Comparison of ENCODE assay signal across 8 mouse cellular contexts in genomic region chr13:114930996-114931649, GRCm38 (mm10). TPM values are rescaled to one million over a fixed set of nuclear protein-coding genes. Genes with fewer than 3 reads are reported as not detected.
DNase-seq lines count a peak whose midpoint lies in the region; ATAC-seq and TF ChIP-seq lines count a peak whose summit lies in the region.

No protein-coding gene starts in this region.

- 4% methylated on average over 10 of the region's 10 CpGs for WGBS in limb, embryonic 10.5 days
- 1% methylated on average over 10 of the region's 10 CpGs for WGBS in midbrain, embryonic 12.5 days
- 3% methylated on average over 10 of the region's 10 CpGs for WGBS in stomach, postnatal 0 days

- DNase-seq in left cerebral cortex, postnatal 25 days (ENCODE audit: low spot score in 2 of 2): peak; percentile 9 to 13
- DNase-seq in left cerebral cortex, adult 8-10 months (ENCODE audit: low spot score in 2 of 2): no peak
- DNase-seq in forelimb bud, embryonic 11.5 days (ENCODE audit: low read depth, low spot score): peak; percentile 5
- peak; percentile 39 for DNase-seq in limb, embryonic 10.5 days (ENCODE audit: low spot score)
- peak; percentile 58 for DNase-seq in stomach, postnatal 0 days (ENCODE audit: low spot score)
- no peak for DNase-seq in spleen, adult 12 weeks (ENCODE audit: low spot score)

- H3K27ac ChIP-seq in limb, embryonic 10.5 days: 0 out of 2 replicates have a peak overlapping the region, but pooled peaks have one; percentile 42
- no peak overlapping the region for H3K27ac ChIP-seq in midbrain, embryonic 12.5 days (replicated peaks)
- H3K27ac ChIP-seq in stomach, postnatal 0 days (replicated peaks): peak overlapping the region; percentile 58

- no peaks in the 10 kb centered on the region for H3K9me3 ChIP-seq in limb, embryonic 10.5 days (replicated peaks)
- no peaks in the 10 kb centered on the region for H3K9me3 ChIP-seq in midbrain, embryonic 12.5 days
- H3K9me3 ChIP-seq in stomach, postnatal 0 days (ENCODE audit: control insufficient read depth, low read length): no peaks in the 10 kb centered on the region

- no peak for TF ChIP-seq EP300 in stomach, postnatal 0 days (optimal IDR thresholded peaks at IDR 0.05)

- H3K4me1 ChIP-seq in limb, embryonic 10.5 days: peaks cover 14% of the 10 kb centered on the region
- H3K4me1 ChIP-seq in midbrain, embryonic 12.5 days: peaks cover 13% of the 10 kb centered on the region
- H3K4me1 ChIP-seq in stomach, postnatal 0 days (replicated peaks; ENCODE audit: control insufficient read depth, insufficient read depth): no peaks in the 10 kb centered on the region; the same call in 1 of the 2 replicates

- TF ChIP-seq CTCF in stomach, postnatal 0 days (IDR thresholded peaks at IDR 0.05; ENCODE audit: low read depth): no peak

- H3K4me2 ChIP-seq in midbrain, embryonic 12.5 days (replicated peaks): peak overlapping the region; percentile 72
- peak overlapping the region; percentile 80 for H3K4me2 ChIP-seq in stomach, postnatal 0 days (replicated peaks; ENCODE audit: low read depth)

- ATAC-seq in common myeloid progenitor, adult 5-6 weeks (replicated peaks; ENCODE audit: low read depth, poor library complexity, severe bottlenecking): peak; percentile 33
- ATAC-seq in midbrain, embryonic 12.5 days (ENCODE audit: low FRiP score, low read depth): peak; percentile 57; the same call in 1 of the 2 replicates
- ATAC-seq in stomach, postnatal 0 days (ENCODE audit: low FRiP score, low TSS enrichment): peak; percentile 63

- H3K36me3 ChIP-seq in limb, embryonic 10.5 days: no peaks in the 10 kb centered on the region
- H3K36me3 ChIP-seq in midbrain, embryonic 12.5 days: no peaks in the 10 kb centered on the region
- H3K36me3 ChIP-seq in stomach, postnatal 0 days (ENCODE audit: control insufficient read depth, insufficient read depth, low read length): no peaks in the 10 kb centered on the region

- peak overlapping the region; percentile 0; the same call in 1 of the 2 replicates for H3K9ac ChIP-seq in midbrain, embryonic 12.5 days (replicated peaks)
- peak overlapping the region; percentile 62 for H3K9ac ChIP-seq in stomach, postnatal 0 days (ENCODE audit: low read length)

- intact Hi-C loops in left cerebral cortex, postnatal 25 days (cut with DNase I): no loop called here

- H3K4me3 ChIP-seq in limb, embryonic 10.5 days: peak overlapping the region; percentile 54
- H3K4me3 ChIP-seq in midbrain, embryonic 12.5 days: peak overlapping the region; percentile 32
- H3K4me3 ChIP-seq in stomach, postnatal 0 days (ENCODE audit: low read depth, low read length): peak overlapping the region; percentile 49

- peaks cover 34% of the 10 kb centered on the region for H3K27me3 ChIP-seq in limb, embryonic 10.5 days (ENCODE audit: low read depth, poor library complexity, severe bottlenecking)
- peaks cover 72% of the 10 kb centered on the region for H3K27me3 ChIP-seq in midbrain, embryonic 12.5 days
- no peaks in the 10 kb centered on the region for H3K27me3 ChIP-seq in stomach, postnatal 0 days (ENCODE audit: control insufficient read depth, insufficient read depth, low read length)

RNA-seq across cellular contexts. Expression of gene Itga2, which starts 0.8 kb away (rescaled TPM):
- under 1 TPM; 0.05 to 0.07 TPM for total RNA-seq in left cerebral cortex, postnatal 25 days (2021)
- total RNA-seq in left cerebral cortex, adult 8-10 months (2022): under 1 TPM; 0.04 to 0.35 (median 0.18) TPM
- 2.2 and 2.4 TPM in 2 replicates for total RNA-seq in common myeloid progenitor, adult 5-6 weeks (2017)
- 0.71 and 1.3 TPM in 2 replicates for polyA plus RNA-seq in limb, embryonic 10.5 days (2016; fragmentation: Nextera tagmentation; extraction: Ambion mirVana)
- 1.8 and 2.2 TPM in 2 replicates for polyA plus RNA-seq in midbrain, embryonic 12.5 days (2016; fragmentation: Nextera tagmentation; extraction: Ambion mirVana)
- 1.9 and 4.4 TPM in 2 replicates for polyA plus RNA-seq in stomach, postnatal 0 days (2015; fragmentation: Nextera tagmentation; extraction: Ambion mirVana)

Comparison
In these comparisons a context has a peak if more than half of its experiments do, and no peak if none do; other contexts are left out.
1. DNase-seq: peak in left cerebral cortex, postnatal 25 days (2 of 2), forelimb bud, embryonic 11.5 days (single experiment), limb, embryonic 10.5 days (single experiment) and stomach, postnatal 0 days (single experiment); none in left cerebral cortex, adult 8-10 months (0 of 2) and spleen, adult 12 weeks (single experiment).
2. Peak in every context shown above with its lines, with median percentiles within 50 percentile points of each other: ATAC-seq and H3K4me3 ChIP-seq.